Mouse (Mus musculus) MEL (cell line): ENCODE measurements at regions not wholly inside any gene's neighbourhood (a gene's known extent, or its start where the extent isn't known, plus 50 kb on each side); places are given as distances from the start of the nearest gene placed in this dataset.

Source experiments
- DNase-seq: peaks from one replicate; pipeline ENCODE4 v3.0.0; 2011; ENCODE audit warnings: low read depth, low spot score
- H3K27ac ChIP-seq: 2 replicates; pipeline ENCODE4 v1.5.1; 2012; ENCODE audit warnings: low read depth, mild to moderate bottlenecking, control low read depth, low read length, moderate library complexity; ENCODE audit not compliant: control insufficient read depth
- H3K27me3 ChIP-seq, 2 experiments: fragments of 150-350 bp in 1 of 2; sonication (generic) in 1 of 2; 2 replicates each; pipeline ENCODE4 v1.6.1; 2012; ENCODE audit warnings: low read length in 2 of 2, mild to moderate bottlenecking in 2 of 2, improper control_type of control experiment in 1 of 2, moderate library complexity in 1 of 2; ENCODE audit not compliant: insufficient read depth in 2 of 2, control insufficient read depth in 1 of 2
- H3K36me3 ChIP-seq, 2 experiments: 2 replicates each; pipeline ENCODE4 v1.6.1; 2012 to 2014; ENCODE audit warnings: low read length in 2 of 2, improper control_type of control experiment in 1 of 2, inconsistent platforms in 1 of 2, mild to moderate bottlenecking in 1 of 2; ENCODE audit not compliant: insufficient read depth in 2 of 2, control insufficient read depth in 1 of 2
- H3K4me1 ChIP-seq, 2 experiments: fragments of 150-350 bp in 1 of 2; sonication (generic) in 1 of 2; 2 replicates each; pipeline ENCODE4 v1.6.1; 2012; ENCODE audit warnings: low read length in 2 of 2, improper control_type of control experiment in 1 of 2, mild to moderate bottlenecking in 1 of 2; ENCODE audit not compliant: insufficient read depth in 2 of 2, control insufficient read depth in 1 of 2
- H3K4me3 ChIP-seq, 2 experiments: fragments of 150-350 bp in 1 of 2; sonication (generic) in 1 of 2; 2 replicates each; pipeline ENCODE4 v1.5.1; 2012; ENCODE audit warnings: low read depth in 2 of 2, low read length in 2 of 2, mild to moderate bottlenecking in 2 of 2, moderate library complexity in 2 of 2, control low read depth in 1 of 2, improper control_type of control experiment in 1 of 2; ENCODE audit not compliant: control insufficient read depth in 1 of 2, insufficient read depth in 1 of 2
- H3K79me2 ChIP-seq: 2 replicates; pipeline ENCODE4 v1.6.1; 2012; ENCODE audit warnings: mild to moderate bottlenecking, low read length, moderate library complexity; ENCODE audit not compliant: control insufficient read depth, poor library complexity, insufficient read depth
- H3K9ac ChIP-seq: 2 replicates; pipeline ENCODE4 v1.6.1; 2012; ENCODE audit warnings: low read depth, mild to moderate bottlenecking, control low read depth, low read length, moderate library complexity; ENCODE audit not compliant: control insufficient read depth, poor library complexity, severe bottlenecking
- H3K9me3 ChIP-seq: fragments of 150-350 bp; sonication (generic); replicated peaks from 2 replicates; pipeline ENCODE4 v1.6.1; 2012; ENCODE audit warnings: mild to moderate bottlenecking, low read length, improper control_type of control experiment, moderate library complexity; ENCODE audit not compliant: insufficient read depth
- BHLHE40 ChIP-seq: IDR thresholded peaks from 2 replicates; pipeline ENCODE4 v1.6.1; 2012; ENCODE audit warnings: low read depth, mild to moderate bottlenecking, inconsistent platforms, low read length, improper control_type of control experiment, borderline replicate concordance
- CHD1 ChIP-seq: IDR thresholded peaks from 2 replicates; pipeline ENCODE4 v1.6.1; 2012; ENCODE audit warnings: low read depth, mild to moderate bottlenecking, inconsistent platforms, low read length, improper control_type of control experiment
- CTCF ChIP-seq, 3 experiments: IDR thresholded peaks in 2 of 3; conservative IDR thresholded peaks in 1 of 3; 2 replicates each; pipeline ENCODE4 v1.5.1; 2011 to 2012; ENCODE audit warnings: low read length in 3 of 3, low read depth in 2 of 3, mild to moderate bottlenecking in 2 of 3, improper control_type of control experiment in 1 of 3, inconsistent platforms in 1 of 3, mixed read lengths in 1 of 3, moderate library complexity in 1 of 3; ENCODE audit not compliant: control insufficient read depth in 1 of 3, insufficient read depth in 1 of 3, poor library complexity in 1 of 3, severe bottlenecking in 1 of 3
- E2F4 ChIP-seq: IDR thresholded peaks from 2 replicates; pipeline ENCODE4 v1.6.1; 2011; ENCODE audit warnings: low read depth, low read length, improper control_type of control experiment, borderline replicate concordance
- EP300 ChIP-seq, 2 experiments: IDR thresholded peaks; 2 replicates each; pipeline ENCODE4 v1.6.1; 2011; ENCODE audit warnings: improper control_type of control experiment in 2 of 2, low read length in 2 of 2, low read depth in 1 of 2, mild to moderate bottlenecking in 1 of 2
- MAFK ChIP-seq: IDR thresholded peaks from 2 replicates; pipeline ENCODE4 v1.6.1; 2011; ENCODE audit warnings: low read depth, mild to moderate bottlenecking, low read length, improper control_type of control experiment, borderline replicate concordance
- MAX ChIP-seq: IDR thresholded peaks from 2 replicates; pipeline ENCODE4 v1.6.1; 2011; ENCODE audit warnings: low read length, improper control_type of control experiment
- MAZ ChIP-seq: IDR thresholded peaks from 2 replicates; pipeline ENCODE4 v1.6.1; 2012; ENCODE audit warnings: low read depth, mild to moderate bottlenecking, inconsistent platforms, low read length, improper control_type of control experiment
- MEF2A ChIP-seq: IDR thresholded peaks from 2 replicates; pipeline ENCODE4 v1.6.1; 2014; ENCODE audit warnings: low read depth, mild to moderate bottlenecking, inconsistent platforms, low read length, improper control_type of control experiment; ENCODE audit not compliant: poor library complexity, insufficient replicate concordance, severe bottlenecking; ENCODE audit errors: extremely low read depth
- MYC ChIP-seq: IDR thresholded peaks from 2 replicates; pipeline ENCODE4 v1.6.1; 2011; ENCODE audit warnings: low read depth, mild to moderate bottlenecking, low read length, improper control_type of control experiment, moderate library complexity
- NELFE ChIP-seq: IDR thresholded peaks from 2 replicates; pipeline ENCODE4 v1.6.1; 2011; ENCODE audit warnings: low read depth, low read length, improper control_type of control experiment
- RAD21 ChIP-seq: IDR thresholded peaks from 2 replicates; pipeline ENCODE4 v1.6.1; 2011; ENCODE audit warnings: mild to moderate bottlenecking, low read depth, low read length, improper control_type of control experiment
- RCOR1 ChIP-seq: IDR thresholded peaks from 2 replicates; pipeline ENCODE4 v1.6.1; 2012; ENCODE audit warnings: low read depth, mild to moderate bottlenecking, inconsistent platforms, low read length, improper control_type of control experiment
- SIN3A ChIP-seq: IDR thresholded peaks from 2 replicates; pipeline ENCODE4 v1.6.1; 2012; ENCODE audit warnings: low read length, improper control_type of control experiment, inconsistent platforms
- SMC3 ChIP-seq: IDR thresholded peaks from 2 replicates; pipeline ENCODE4 v1.6.1; 2011; ENCODE audit warnings: low read depth, low read length, improper control_type of control experiment
- TBP ChIP-seq: IDR thresholded peaks from 2 replicates; pipeline ENCODE4 v1.8.0; 2011; ENCODE audit warnings: low read depth, low read length, improper control_type of control experiment
- TCF12 ChIP-seq: IDR thresholded peaks from 2 replicates; pipeline ENCODE4 v1.6.1; 2014; ENCODE audit warnings: low read depth, mild to moderate bottlenecking, inconsistent platforms, low read length, improper control_type of control experiment, moderate library complexity
- USF1 ChIP-seq: IDR thresholded peaks from 2 replicates; pipeline ENCODE4 v1.6.1; 2014; ENCODE audit warnings: low read depth, mild to moderate bottlenecking, inconsistent platforms, low read length, improper control_type of control experiment, moderate library complexity
- ZKSCAN1 ChIP-seq: IDR thresholded peaks from 2 replicates; pipeline ENCODE4 v1.6.1; 2012; ENCODE audit warnings: low read depth, mild to moderate bottlenecking, inconsistent platforms, low read length, improper control_type of control experiment, moderate library complexity

GRCm38 (mm10) chr8:92014704-92015103 lies 212.8 kb upstream of the Irx3 start:
- TF ChIP-seq RAD21, result no peak
- no peak for TF ChIP-seq SIN3A
- TF ChIP-seq BHLHE40, result no peak
- no peak for TF ChIP-seq MYC
- no peak for TF ChIP-seq ZKSCAN1
- TF ChIP-seq MEF2A, result no peak
- no peak for TF ChIP-seq RCOR1
- TF ChIP-seq CHD1, result no peak
- no peak for DNase-seq
- Histone ChIP-seq H3K9me3 (no peaks in the 10 kb centered on the region), H3K36me3 (no peaks in the 10 kb centered on the region), H3K4me3 (no peak overlapping the region), H3K79me2 (no peaks in the 10 kb centered on the region), H3K27ac (no peak overlapping the region), H3K4me1 (no peaks in the 10 kb centered on the region), H3K9ac (no peak overlapping the region), H3K27me3 (no peaks in the 10 kb centered on the region)

- no peaks in the 10 kb centered on the region for H3K36me3 ChIP-seq
- H3K9me3 ChIP-seq, result no peaks in the 10 kb centered on the region
Observed at GRCm38 (mm10) chr8:92013183-92013582, 211.3 kb upstream of the Irx3 start.

GRCm38 (mm10) chr8:92010412-92010811 lies 208.5 kb upstream of the Irx3 start:
- Histone ChIP-seq H3K27ac (no peak overlapping the region), H3K4me1 (no peaks in the 10 kb centered on the region), H3K27me3 (no peaks in the 10 kb centered on the region), H3K36me3 (no peaks in the 10 kb centered on the region), H3K79me2 (no peaks in the 10 kb centered on the region), H3K9me3 (no peaks in the 10 kb centered on the region), H3K9ac (no peak overlapping the region), H3K4me3 (no peak overlapping the region)
- TF ChIP-seq MAFK, result no peak
- no peak for TF ChIP-seq MYC
- no peak for TF ChIP-seq MAZ
- TF ChIP-seq RAD21, result no peak
- no peak for TF ChIP-seq ZKSCAN1
- TF ChIP-seq USF1, result no peak
- TF ChIP-seq TBP, result no peak
- TF ChIP-seq EP300 (IDR thresholded peaks at IDR 0.05; ENCODE audit: low read depth in 1 of 2, low read length in 2 of 2), result no peak
- no peak for TF ChIP-seq E2F4
- no peak for TF ChIP-seq TCF12
- TF ChIP-seq NELFE, result no peak
- no peak for TF ChIP-seq MAX
- TF ChIP-seq MEF2A, result no peak
- no peak for DNase-seq

More at GRCm38 (mm10) chr8:92013183-92013582, 211.3 kb upstream of the Irx3 start:
- H3K4me1 ChIP-seq, result no peaks in the 10 kb centered on the region
- DNase-seq, result peak; percentile 2
- H3K27ac ChIP-seq, result no peak overlapping the region
- TF ChIP-seq SMC3 (peak; percentile 34), USF1 (no peak), CTCF (IDR thresholded peaks at IDR 0.05 in 2 of 3, conservative IDR thresholded peaks at IDR 0.05 in 1 of 3; ENCODE audit: control insufficient read depth in 1 of 3, insufficient read depth in 1 of 3, low read depth in 2 of 3, low read length in 3 of 3, poor library complexity in 1 of 3, severe bottlenecking in 1 of 3) (peak; percentile 2 to 19 (median 15); a peak in 3 of 6 replicates)
- H3K4me3 ChIP-seq, result no peak overlapping the region
- no peaks in the 10 kb centered on the region for H3K27me3 ChIP-seq
- H3K79me2 ChIP-seq, result no peaks in the 10 kb centered on the region
- H3K9ac ChIP-seq, result no peak overlapping the region
